Mouse (Mus musculus): ENCODE results near the gene Speg.
A peak's percentile ranks its signal among the peaks of the same experiment; 100 is the strongest.

DNA sequence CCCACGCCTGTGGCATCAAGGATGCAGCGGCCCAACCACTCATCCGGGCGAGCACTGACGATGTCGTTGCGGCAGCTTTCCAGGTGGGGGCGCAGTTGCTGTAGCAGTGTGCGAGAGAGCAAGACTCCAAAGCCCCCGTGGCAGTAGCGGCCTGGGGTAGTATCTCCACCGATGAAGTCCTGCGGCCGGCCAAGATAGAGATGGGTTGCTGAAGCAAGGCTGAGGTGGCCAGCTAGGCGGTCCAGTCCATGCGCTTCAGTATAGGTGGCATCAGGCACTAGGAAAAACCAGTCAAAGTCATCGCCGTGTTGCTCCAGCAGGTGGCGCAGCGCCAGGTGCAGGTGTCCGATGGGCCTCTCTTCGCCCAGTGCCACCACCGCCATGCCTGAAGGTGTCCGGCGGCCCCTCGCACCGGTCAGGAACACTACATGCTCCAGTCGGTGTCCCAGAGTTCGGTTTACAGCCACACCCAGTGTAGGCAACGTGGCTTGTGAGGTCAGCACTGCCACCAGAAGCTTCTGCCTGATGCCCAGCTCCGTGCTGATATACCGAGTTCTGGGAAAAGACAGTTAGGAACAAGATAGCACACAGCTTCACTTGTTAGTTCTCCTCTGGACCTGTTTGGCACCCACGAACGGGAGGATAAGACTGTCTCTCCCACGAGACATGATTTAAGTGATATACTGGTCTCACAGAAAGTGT is 102.3 kb downstream of the Speg start:
- TF ChIP-seq CTCF (IDR thresholded peaks at IDR 0.05) (peak; percentile 81), EP300 (IDR thresholded peaks at IDR 0.05; ENCODE audit: insufficient read depth, low read depth, low read length) (no peak)
